Mouse (Mus musculus) intestine, postnatal 0 days (tissue): Measurements from ENCODE around the gene Fth1. TPM values are rescaled to one million over a fixed set of nuclear protein-coding genes. Genes with fewer than 3 reads are reported as not detected.
A peak's percentile ranks its signal among the peaks of the same experiment; 100 is the strongest.

Experiments used
- ATAC-seq: fragments of 200-750 bp; cut with Nextera tagmentation; 2 replicates; pipeline ENCODE4 v1.8.0; 2017; ENCODE audit warnings: mild to moderate bottlenecking, moderate TSS enrichment, moderate library complexity
- H3K27ac ChIP-seq: fragments of 300-500 bp; sonication (generic); 2 replicates; pipeline ENCODE4 v1.5.1; 2014; ENCODE audit warnings: mild to moderate bottlenecking, low read depth, low read length, moderate library complexity
- H3K27me3 ChIP-seq: fragments of 300-500 bp; sonication (generic); replicated peaks from 2 replicates; pipeline ENCODE4 v1.6.1; 2014; ENCODE audit warnings: low read length, mixed read lengths; ENCODE audit not compliant: control insufficient read depth, insufficient read depth
- H3K36me3 ChIP-seq: fragments of 300-500 bp; sonication (generic); 2 replicates; pipeline ENCODE4 v1.6.1; 2014; ENCODE audit warnings: mild to moderate bottlenecking, moderate library complexity; ENCODE audit not compliant: control insufficient read depth, insufficient read depth
- H3K4me1 ChIP-seq: fragments of 300-500 bp; sonication (generic); replicated peaks from 2 replicates; pipeline ENCODE4 v1.6.1; 2014; ENCODE audit warnings: antibody characterized with exemption, low read length, mixed read lengths; ENCODE audit not compliant: control insufficient read depth, insufficient read depth
- H3K4me2 ChIP-seq: fragments of 300-500 bp; sonication (generic); replicated peaks from 2 replicates; pipeline ENCODE4 v1.6.1; 2014; ENCODE audit warnings: low read depth, mild to moderate bottlenecking, moderate library complexity
- H3K4me3 ChIP-seq: fragments of 300-500 bp; sonication (generic); 2 replicates; pipeline ENCODE4 v1.5.1; 2014; ENCODE audit warnings: low read depth, low read length
- H3K9ac ChIP-seq: fragments of 300-500 bp; sonication (generic); 2 replicates; pipeline ENCODE4 v1.6.1; 2014; ENCODE audit warnings: mild to moderate bottlenecking, low read depth, low read length
- H3K9me3 ChIP-seq: fragments of 300-500 bp; sonication (generic); 2 replicates; pipeline ENCODE4 v1.6.1; 2016; ENCODE audit warnings: mixed run types; ENCODE audit not compliant: control insufficient read depth
- CTCF ChIP-seq: sonication (generic); IDR thresholded peaks from 2 replicates; pipeline ENCODE4 v1.5.1; 2016; ENCODE audit warnings: low read depth, mild to moderate bottlenecking, control low read depth, antibody characterized with exemption, moderate library complexity
- WGBS: fragments of 180-500 bp; shearing (Covaris S2); extraction: QIAGEN DNeasy Blood & Tissue Kit; methylation state at CpG from one replicate; pipeline ENCODE4 v1.1.7; 2014; 5-methylcytosine and 5-hydroxymethylcytosine counted together
- polyA plus RNA-seq: library from polyadenylated mRNA; unstranded; fragments of >200 nt; fragmentation: Nextera tagmentation; extraction: Ambion mirVana; gene quantifications from 2 replicates; pipeline ENCODE4 v1.2.1, GENCODE M21; 2015

Gene Fth1
- polyA plus RNA-seq, 1 experiment from 2014 or later: 6,780 TPM

DNA sequence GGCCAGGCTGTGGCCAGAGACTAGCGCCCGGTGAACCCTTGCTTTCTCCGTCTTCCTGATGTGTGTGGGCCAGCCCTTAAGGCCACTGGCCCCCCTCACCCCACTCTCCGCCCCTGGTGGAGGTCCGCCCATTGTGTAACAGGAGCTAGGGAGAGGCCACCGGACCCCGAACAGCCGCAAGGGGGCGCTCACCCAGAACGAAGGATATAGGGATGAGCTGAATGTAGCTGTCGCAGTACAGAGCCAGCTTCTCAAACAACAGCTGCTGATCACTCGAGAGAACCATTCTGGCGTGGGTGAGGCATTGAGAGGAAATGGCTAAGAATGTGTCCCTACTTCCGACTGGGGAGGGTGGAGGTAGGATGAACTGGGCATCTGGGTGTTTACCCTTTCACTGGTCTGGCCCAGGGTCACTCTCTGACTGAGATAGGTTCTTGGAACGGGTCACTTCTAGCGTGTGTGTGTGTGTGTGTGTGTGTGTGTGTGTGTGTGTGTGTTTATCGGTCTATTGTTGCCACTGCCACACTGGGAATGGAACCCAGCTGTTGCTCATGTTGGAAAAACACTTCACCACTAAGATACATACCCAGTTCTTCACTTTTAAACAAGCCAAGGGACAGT, 12.7 kb downstream of the Fth1 start:
- Histone ChIP-seq H3K4me1 (no peaks in the 10 kb centered on the region), H3K4me3 (0 out of 2 replicates have a peak overlapping the region, but pooled peaks have one; percentile 5), H3K27me3 (no peaks in the 10 kb centered on the region), H3K27ac (no peak overlapping the region), H3K9me3 (no peaks in the 10 kb centered on the region), H3K9ac (no peak overlapping the region), H3K4me2 (peak overlapping the region; percentile 53), H3K36me3 (no peaks in the 10 kb centered on the region)
- peak; percentile 59 for ATAC-seq
- TF ChIP-seq CTCF: peak; percentile 89
- WGBS: 7% methylated on average over 17 of the region's 17 CpGs

DNA sequence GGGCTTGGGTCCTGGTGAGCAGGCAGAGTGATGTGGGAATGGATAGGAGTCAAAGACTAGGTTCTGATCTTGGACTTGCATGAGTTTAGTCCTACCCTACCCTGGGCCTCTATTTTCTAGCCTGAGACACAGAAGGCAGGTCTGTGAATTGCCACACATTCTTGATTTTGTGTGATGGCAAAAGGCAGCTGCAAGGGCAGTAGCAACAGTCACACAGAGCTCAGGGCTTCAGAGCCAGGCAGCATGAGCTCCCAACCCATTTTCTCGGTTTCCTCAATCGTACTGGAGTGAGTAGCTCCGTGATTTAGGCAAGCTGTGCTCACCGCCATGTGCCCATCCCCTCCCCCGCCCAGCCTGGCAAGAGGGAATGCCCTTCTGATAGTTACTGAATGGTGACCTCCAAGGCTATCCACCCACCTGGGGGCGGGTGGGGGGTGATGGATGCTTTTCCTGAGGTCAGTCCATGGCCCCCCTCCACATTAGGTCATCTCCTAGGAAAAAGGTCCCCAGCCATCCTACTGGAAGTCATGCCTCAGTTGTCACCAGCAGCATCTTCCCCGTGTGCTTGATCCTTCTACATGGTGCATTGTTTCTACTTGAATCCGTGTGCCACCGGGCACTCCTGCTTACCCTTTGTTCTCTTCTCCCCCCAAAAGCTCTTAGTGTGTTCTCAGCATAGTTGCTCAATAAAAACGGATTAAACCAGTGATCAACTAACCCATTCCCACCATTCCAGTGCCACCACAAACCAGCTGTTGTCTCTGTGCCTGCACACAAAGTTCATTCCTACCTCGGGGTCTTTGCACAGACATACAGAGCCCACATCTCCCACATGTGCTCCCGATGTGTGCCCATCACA, 17.0 kb downstream of the Fth1 start:
- H3K4me2 ChIP-seq: no peak overlapping the region
- no peak overlapping the region for H3K4me3 ChIP-seq
- H3K36me3 ChIP-seq: no peaks in the 10 kb centered on the region
- TF ChIP-seq CTCF: no peak
- H3K9me3 ChIP-seq: no peaks in the 10 kb centered on the region
- H3K27me3 ChIP-seq: no peaks in the 10 kb centered on the region
- no peak overlapping the region for H3K27ac ChIP-seq
- H3K4me1 ChIP-seq: no peaks in the 10 kb centered on the region
- no peak overlapping the region for H3K9ac ChIP-seq
- 78% methylated on average over 12 of the region's 12 CpGs for WGBS
- no peak for ATAC-seq

DNA sequence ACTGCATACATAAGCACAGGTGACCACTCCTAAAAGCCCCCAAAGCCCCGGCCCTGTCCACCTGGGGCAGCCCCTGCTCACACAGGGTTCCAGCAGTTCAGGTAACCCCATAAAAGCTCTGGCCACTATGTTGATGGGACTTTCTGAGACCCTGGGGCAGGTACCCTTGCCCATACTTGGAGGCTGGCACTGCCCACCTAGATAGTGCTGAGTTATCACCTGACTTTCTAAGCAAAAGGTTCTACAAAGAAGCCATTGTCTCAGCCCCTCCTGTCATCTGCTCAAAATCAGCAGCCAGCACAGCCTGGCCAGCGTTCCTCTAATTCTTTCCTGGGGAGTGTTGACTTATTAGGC, 17.6 kb downstream of the Fth1 start:
- WGBS: 70% methylated on average over 2 of the region's 2 CpGs
- ATAC-seq: no peak
- Histone ChIP-seq H3K4me3 (no peak overlapping the region), H3K9me3 (no peaks in the 10 kb centered on the region), H3K36me3 (no peaks in the 10 kb centered on the region), H3K4me2 (no peak overlapping the region), H3K27me3 (no peaks in the 10 kb centered on the region), H3K4me1 (no peaks in the 10 kb centered on the region), H3K27ac (no peak overlapping the region), H3K9ac (no peak overlapping the region)
- TF ChIP-seq CTCF: no peak

DNA sequence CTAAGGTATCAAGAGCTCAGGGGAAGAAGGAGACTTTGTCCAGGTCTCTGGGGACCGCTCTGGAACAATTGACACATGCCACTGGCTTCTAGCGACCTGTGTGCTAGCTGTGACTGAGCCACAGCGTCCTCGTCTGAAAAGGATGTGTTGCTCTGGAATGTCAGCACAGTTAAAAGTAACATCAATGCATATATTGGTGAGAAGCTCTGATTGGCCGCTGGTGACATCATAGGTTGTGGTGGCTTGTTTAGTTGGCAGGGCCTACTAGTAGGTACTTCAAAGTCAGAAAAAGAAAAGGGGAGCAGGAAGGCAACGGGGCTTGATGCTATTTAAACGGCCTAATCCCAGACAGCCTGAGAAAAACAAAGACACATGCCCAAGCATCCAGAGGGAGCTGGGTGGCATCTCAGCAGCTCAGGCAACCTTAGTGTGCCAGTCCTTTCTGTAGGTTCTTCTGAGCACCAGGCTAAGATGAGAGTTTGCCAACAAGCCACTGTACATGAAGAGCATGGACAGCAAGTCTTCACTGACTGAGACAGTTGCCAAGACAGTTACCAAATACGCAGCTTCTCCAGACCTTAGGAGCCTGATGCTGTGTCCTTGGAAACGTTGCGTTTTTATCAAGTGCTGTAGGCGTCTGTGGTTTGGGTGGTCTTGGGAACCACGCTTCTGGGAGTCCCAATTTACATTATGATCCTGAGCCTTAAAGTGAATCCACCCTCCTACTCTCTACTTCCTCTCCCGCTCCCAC, 18.5 kb downstream of the Fth1 start:
- no peak overlapping the region for H3K9ac ChIP-seq
- no peak overlapping the region for H3K4me3 ChIP-seq
- H3K36me3 ChIP-seq: no peaks in the 10 kb centered on the region
- H3K27me3 ChIP-seq: no peaks in the 10 kb centered on the region
- no peaks in the 10 kb centered on the region for H3K4me1 ChIP-seq
- H3K27ac ChIP-seq: no peak overlapping the region
- no peak for ATAC-seq
- no peaks in the 10 kb centered on the region for H3K9me3 ChIP-seq
- no peak for TF ChIP-seq CTCF
- no peak overlapping the region for H3K4me2 ChIP-seq
- 65% methylated on average over 13 of the region's 13 CpGs for WGBS

DNA sequence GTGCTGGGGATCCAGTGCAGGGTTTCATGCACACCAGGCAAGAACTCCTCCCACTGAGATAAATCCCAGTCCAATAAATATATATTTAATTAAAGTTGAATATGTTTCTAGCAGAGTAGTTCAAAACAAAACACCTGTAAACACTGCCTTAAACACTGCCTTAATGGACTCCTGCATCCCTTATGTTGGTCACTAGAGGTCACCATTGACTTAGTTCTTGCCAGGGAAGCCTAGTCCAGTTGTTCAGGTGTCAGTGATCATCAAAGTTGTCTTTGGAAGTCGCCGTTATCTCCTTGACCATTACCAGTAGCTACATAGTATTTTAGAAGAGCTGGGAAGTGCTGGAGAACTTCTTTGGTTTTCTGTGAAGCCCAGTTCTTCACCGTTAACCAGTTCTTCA, 19.9 kb downstream of the Fth1 start:
- Histone ChIP-seq H3K27me3 (no peaks in the 10 kb centered on the region), H3K9ac (no peak overlapping the region), H3K36me3 (no peaks in the 10 kb centered on the region), H3K4me1 (no peaks in the 10 kb centered on the region), H3K27ac (no peak overlapping the region), H3K4me3 (no peak overlapping the region), H3K4me2 (no peak overlapping the region), H3K9me3 (no peaks in the 10 kb centered on the region)
- WGBS: 19% methylated on average over 3 of the region's 3 CpGs
- ATAC-seq: peak; percentile 42; the same call in 1 of the 2 replicates
- peak; percentile 90 for TF ChIP-seq CTCF

DNA sequence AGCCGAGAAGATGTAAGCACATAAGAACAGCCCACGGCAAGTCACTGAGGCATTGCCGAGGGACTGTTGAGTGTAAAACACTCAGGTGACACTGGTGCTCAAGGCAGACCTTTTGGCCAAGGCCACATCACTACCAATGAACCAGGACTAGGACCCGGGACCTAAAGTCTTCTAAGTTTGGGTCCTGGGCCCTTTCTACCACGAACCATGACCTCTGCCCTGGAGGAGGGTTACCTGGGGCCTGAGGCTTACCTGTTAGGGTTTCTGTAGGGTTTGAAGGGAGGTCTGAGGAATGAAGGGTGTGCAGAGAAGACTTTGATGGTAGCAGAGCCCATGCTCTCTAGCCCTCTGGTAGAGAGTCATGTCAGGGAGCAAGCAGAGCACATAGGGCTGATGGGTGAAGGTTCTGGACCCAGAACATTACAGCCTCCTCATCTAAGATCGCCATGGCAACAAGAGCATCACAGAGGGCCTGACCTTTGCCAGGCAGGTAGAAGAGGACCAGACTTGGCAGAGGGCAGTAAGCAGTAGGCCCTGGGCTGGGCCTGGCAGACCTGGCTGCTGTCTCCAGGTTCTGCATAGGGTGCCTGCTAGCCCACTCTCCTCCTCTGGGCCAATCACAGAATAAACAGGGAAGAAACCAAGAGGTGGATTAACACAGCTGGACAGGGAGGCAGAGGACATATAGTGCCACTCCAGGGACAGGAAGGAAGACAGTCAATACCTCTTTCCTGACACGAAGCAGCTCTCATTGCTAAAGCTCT, 21.0 kb downstream of the Fth1 start, which contains the start of the genes Best1 and Rab3il1:
Best1 (minus strand) TSS at position 428 of the 764 bp plus-strand sequence.
Rab3il1 (plus strand) TSS at position 464 of the 764 bp plus-strand sequence.
- H3K27me3 ChIP-seq: no peaks in the 10 kb centered on the region
- H3K4me3 ChIP-seq: no peak within 1 kb of the TSS
- TF ChIP-seq CTCF: no peak
- H3K4me2 ChIP-seq: no peak within 1 kb of the TSS
- no peak within 1 kb of the TSS for H3K27ac ChIP-seq
- H3K9ac ChIP-seq: no peak within 1 kb of the TSS
- H3K4me1 ChIP-seq: no peaks in the 10 kb centered on the region
- no peak for ATAC-seq
- H3K36me3 ChIP-seq: no peaks in the 10 kb centered on the region
- 82% methylated on average over 7 of the region's 7 CpGs for WGBS
- H3K9me3 ChIP-seq: no peaks in the 10 kb centered on the region
